Mouse (Mus musculus): Measurements from ENCODE around the gene Arhgdib.

The Arhgdib gene

DNA sequence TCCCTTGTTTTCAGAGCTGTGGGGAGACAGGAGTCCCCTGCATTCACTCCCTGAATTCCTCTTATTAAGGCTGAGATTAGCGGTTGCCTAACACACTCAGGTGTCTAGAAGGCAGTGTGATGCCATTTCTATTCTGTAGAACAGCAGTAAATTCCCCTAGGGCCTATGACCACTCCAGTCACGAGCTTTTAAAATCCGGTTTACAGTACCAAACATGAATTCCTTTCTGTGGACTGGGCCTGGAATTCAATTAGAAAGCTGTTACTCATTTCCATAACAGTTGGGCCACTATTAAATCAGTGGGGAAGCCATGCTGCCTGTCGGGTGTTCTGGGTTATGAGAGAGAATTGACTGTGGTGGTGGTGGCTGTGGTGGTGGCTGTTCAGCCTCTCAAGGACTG is 6.0 kb upstream of the Arhgdib start:
- no peak for DNase-seq

DNA sequence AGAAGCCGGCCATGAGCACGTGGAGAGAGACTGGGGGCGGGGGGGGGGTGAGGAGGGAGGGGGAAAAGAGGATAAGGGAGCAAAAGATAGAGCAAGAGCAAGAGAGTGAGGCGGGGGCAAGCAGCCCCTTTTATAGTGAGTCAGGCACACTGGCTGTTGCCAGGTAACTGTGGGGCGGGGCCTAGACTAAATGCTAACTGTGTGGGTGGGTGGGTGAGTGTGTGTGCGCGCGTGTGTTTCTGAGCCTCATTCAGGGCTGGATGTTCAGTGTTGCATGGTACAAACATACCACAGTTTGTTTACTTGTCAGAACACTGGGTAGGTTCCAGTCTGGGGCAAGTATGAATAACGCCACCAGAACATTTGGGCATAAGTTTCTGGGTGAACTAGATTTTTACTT is 5.2 kb upstream of the Arhgdib start:
- DNase-seq: no peak

DNA sequence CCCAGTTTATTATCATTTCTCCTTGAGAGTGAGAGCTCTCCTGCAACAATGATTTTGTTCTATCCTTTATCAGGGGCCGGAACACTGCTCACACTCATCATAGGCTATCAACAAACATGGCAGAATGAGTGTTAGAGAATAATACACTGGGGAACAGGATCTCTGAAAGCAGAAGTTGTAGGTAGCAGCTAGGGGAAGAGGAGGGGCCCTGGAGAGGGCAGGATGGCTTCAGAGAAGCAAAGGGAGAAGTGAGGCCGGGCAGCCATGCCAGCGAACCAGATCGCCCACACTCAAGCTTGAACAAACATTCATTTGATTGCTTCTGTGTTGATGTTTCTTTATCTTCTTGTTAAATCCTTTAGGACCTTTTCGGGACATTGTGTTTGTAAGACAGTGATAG is 4.5 kb upstream of the Arhgdib start:
- DNase-seq: no peak

DNA sequence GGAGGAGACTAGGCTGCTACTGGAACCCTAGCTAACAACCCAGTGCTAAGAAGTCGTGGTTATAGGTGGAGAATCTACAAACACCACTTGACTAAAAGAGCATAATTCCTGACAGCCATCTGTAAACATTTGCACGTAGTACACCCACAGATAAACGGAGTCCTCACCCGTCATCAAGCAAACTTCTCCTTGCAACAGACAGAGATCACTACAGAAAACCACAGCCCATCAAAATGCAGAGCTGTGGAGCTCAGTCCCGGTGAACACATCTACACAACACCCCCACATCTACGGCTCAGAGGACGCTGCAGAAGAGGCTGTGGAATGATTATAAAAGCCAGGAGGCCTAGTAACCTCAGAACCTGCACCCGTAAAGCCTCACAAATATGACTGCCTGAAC is 2.8 kb upstream of the Arhgdib start:
- no peak for DNase-seq

DNA sequence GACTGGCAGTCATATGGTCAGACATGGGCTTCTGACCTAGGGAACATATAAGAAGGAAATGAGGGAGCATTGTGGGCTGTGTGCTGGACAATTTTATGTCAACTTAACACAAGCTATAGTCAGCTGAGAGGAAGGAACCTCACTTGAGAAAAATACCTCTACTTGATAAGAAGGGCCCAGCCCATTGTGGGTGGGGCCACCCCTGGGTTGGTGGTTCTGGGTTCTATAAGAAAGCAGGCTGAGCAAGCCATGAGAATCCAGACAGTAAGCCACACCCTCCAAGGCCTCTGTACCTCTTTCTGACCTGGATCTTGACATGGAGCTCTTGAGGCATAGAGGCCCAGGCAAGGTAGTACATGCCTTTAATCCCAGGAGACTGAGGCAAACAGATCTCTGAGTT is 1.7 kb upstream of the Arhgdib start:
- no peak for DNase-seq

DNA sequence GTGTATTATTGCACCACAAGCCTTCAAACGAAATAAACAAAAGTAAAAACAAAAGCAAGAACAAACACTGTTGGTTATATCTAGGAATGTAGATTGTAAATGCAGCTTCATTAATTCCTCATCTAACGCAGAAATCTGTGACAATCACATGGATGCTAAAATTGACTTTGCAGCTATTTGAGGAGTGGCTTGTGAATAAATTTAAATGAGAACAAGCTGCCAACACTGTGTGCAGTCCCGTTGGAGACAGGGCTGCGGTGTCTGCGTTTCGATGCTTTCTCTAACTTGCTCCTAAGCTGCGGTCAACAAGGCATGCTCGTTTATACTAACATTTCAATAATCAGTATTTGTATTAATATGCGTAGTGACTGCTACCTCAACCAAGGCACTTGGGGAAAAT is 581 bp upstream of the Arhgdib start:
- DNase-seq: no peak

DNA sequence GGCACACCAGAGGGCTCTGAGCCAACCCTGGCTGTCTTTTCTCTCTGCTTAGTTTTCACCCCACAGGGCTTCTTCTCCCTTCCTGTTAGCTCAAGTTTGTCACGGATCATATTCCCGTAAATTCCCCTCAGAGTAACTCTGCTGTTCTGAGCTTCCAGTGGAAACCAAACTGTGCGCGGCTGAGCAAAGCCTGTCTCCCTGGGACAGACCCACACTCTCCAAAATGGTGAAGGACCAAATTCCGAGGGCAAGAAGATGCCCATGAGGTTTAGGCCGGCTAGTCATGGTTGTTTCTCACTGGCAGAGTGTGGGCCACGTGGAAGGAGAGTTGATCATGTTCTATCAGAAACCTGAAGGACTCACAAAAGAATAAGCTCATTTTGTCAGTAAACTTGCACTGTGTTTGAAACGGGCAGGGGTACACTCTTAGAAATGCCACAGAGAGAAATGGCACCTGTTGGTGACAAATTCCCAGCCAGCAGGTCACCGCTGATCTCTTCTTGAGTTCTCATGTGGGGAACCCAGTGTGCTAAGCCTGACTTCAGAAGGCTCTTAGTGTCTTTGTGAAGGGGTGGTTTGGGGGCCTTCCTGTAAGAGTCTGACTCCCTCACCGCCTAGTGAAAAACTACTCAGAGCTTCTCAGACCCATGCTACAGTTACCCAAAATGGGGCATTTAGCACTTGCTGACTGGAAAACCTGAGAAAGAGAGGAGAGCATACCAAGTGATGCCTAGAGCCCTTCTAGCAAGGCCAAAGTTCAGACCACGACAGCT is 1.3 kb downstream of the Arhgdib start:
- DNase-seq: no peak

DNA sequence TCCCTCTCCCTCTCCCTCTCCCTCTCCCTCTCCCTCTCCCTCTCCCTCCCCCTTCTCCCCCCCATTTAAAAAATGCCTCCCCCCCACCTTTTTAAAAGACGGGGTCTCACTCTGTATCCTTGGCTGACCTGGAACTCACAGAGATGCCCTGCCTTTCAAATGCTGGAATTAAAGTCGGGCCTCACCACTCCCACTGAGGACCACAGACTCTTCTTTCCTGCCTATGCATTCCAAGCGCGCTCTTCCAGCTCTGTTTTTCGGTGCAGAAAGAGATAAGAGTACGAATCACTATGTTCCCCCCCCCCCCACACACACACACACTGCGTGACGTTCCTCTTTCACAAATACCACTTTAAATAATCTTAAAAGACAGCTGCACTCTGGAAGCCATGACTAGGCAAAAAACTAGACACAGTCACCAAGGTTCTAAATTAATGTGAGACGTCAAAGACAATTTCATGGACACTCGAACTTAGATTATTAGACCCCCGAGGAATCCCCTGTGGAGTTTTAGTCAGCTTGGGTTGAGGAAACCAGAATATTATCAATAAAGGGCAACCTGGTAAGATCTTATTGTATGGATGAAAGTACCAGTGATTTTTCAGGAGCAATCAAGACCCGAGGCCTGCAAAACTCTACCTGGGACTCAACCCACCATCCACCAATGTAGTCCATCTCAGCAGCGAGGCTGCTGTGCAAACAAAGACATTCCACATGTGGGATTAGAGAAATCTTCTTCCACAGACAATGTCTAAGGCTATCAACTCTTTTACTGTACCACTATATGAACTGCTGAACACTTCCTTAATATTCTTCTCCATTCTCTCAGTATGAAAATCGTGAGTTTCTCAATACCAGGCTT is 2.1 kb downstream of the Arhgdib start:
- no peak for DNase-seq

DNA sequence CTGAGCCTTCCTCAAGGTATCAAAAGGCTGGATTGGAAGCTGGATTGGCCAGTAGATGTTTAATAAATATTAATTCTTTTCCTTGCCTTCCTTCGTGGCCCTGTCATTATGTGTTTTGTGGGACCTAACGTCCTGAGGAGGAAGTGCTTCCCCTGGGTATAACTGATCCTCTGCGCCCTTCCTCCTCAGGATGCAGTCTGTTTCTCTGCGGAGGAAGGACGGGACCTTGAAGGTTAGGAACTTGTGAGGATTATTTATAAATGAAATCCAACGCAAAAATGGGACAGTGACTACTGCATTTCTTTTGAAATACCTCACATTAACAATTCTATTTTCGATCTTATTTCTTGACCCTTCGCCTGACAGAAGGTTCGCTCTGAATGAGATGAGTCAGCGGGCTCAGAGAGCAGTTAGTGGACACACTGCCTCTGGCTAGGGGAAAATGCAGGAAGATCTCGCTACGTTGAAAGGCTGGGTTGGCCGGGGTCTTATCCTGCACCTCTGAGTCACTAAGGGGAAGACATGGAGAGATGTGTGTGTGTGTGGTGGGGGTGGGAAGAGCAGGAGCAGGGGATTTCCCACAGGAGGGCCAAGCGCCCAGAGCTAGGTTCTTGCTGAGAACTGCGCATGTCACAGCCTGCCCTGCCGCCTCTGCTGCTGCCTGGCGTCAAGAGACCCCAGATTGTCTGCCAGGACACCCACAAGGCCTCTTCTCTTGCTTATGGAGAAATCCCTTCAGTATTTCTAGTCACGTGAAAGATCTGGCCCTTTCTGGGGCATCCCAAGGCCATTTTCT is 3.2 kb downstream of the Arhgdib start:
- no peak for DNase-seq

DNA sequence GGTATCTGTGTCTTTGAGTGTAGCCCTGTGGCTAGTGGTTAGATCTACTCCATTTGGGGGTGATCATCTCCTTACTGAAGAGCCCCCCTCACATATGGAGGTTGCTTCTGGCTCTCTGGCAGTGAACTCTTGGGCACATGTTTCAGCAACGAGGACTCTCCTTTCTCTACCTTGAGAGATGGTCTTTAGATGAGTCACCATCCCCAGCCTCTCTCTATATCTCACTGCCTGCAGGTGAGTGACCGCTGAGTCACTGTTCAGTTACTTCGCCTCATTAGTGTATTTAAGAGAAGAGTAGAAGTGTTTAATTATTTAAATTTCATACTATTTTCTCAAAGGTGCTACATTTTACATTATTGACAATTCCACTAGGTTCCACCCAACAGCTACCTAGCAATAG is 4.6 kb downstream of the Arhgdib start:
- DNase-seq: no peak

DNA sequence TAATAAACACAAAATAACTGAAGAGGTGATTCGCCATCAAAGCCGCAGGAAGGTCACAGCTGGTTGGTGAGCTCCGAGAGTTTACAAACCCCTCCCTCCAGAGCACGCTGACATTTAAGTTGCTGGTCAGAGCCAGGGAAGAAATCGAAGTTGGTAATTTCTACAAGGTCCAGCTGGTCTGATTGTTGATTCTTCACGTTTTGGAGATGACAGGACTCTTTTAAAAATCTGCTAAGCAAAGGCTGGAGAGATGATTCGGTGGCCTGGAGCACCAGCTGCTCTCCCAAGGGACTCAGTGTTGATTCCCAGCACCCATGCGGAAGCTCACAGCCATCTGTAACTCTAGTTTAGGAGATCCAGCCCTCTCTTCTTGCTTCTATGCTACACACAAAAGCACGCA is 5.3 kb downstream of the Arhgdib start:
- no peak for DNase-seq

DNA sequence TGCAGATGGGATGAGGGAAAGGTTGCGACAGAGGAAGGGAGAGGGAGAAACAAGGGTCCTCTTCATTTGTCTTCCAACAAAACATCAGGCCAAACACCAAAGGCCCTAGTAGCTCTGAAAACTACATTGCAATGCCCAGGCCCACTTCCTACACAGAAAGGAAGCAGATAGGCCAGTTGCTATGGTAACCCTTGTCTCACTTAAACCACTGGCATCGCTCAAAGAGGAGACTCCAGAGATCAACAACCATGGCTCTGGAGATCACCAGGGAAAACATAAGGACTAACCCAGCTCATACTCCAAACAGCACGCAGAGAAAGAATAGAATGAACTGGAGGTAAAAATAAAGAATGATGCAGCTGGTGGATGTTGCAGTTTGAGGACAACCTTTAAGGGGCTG is 6.5 kb downstream of the Arhgdib start:
- DNase-seq: no peak

DNA sequence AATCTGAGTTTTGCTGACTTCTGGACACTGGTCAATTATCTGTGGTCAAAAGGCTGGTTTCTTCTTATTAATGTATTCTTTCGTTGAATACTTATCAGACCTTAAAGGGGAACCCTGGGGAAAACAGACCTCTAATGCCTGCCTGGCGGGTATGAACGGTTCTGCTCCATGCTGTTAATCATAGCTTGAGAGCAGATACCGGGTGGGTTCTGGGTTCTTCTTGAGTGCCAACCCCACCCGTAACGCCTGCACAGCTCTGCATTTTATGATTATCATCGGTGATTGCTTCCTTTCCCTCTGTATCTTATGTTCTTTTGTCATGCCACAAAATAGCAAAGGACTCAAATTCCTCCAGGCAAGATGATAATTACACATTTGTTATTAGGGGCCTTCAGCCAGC is 7.6 kb downstream of the Arhgdib start:
- DNase-seq: no peak

DNA sequence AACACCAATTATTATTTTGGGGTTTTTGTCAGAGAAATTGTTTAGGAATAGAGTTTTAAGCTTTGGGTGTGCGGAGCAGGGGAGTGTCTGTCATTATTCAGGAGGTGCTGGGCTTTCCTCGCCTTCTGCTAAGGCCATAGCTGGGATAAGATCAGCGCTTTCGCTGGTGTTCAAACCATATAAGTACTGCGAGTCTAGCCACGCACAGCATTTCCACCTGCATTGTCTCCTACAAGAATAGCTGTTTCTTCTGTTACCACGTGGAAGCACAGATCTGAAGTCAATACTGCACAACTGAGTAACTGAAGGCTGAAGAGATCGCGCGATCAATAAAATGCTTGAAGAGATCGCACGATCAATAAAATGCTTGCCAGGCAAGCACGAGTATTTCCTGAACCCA is 10.5 kb downstream of the Arhgdib start:
- no peak for DNase-seq

DNA sequence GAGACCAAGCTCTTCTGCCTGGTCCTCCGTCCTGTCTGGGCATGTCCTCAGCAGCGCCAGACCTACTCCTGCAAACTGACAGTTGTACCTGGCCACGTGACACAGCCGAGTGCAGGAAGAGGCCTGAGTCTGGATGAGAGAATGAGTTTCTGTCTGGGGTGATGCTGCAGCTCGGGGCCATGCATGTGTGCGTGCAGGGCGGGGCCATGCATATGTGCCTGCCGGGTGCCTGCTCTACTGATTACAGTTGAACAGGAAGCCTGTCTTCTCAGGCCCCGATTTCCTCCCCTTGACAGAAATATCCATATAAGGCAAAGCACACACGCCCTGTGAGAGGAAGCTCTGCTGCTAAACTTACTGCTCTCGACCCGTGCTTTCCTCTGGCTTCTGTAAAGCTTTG is 11.0 kb downstream of the Arhgdib start:
- no peak for DNase-seq

DNA sequence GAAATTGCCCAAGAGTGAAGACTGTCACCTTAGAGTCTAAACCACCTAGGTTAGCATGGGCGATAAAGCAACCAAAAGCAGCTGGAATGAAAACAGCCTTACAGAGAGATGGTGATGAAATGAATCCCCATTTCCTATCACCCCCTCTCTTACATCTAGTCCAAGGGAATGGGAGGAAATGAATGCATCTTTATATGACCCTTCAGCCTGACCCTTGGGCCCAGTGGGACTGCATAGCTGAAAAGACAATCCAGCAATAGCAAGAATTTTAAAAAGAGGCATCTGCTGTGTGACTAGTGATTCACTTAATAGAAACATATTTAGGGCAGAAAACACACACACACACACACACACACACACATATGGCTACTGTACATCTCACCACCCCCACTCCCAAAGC is 14.1 kb downstream of the Arhgdib start:
- no peak for DNase-seq

DNA sequence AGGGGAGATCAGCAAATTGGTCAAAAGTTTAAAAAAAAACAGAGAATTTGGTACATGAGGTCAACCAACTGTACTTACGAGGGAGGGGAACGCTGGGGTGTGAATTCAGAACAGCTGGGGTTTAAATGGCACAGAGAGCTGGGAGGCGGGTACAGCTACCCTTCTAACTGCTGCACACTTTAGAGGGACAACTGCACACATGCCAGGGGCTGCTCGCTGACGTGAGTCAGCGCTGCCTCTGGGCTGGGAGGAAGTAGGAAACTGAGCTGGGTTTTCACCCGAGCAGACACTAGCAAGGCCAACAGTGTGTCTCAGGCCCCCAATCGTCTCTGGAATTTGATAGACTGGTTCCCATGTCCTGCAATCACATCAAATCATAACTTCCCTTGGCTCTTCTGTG is 16.6 kb downstream of the Arhgdib start:
- DNase-seq: no peak

DNA sequence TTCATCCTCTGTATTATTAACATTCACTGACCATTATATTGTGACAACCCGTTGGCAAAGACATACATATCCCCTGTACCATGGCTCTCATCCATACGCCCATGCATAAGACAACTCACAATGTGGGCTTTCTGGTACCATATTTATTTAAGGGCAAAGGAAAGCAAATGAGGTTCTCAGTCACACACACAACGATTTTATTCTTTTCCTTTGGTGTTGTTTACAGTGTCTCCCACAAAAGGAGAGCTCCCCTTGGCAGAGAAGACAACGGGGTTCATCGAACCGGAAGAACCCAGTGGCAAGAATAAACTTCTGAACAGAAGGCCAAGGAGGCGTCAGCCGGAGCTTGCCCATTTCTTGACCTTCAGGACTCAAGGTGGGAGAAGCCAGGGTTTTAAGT is 18.2 kb downstream of the Arhgdib start, which contains the start of gene Pde6h:
TSS of gene Pde6h (plus strand) at position 301 of the 400 bp plus-strand sequence.
- no peak for DNase-seq

DNA sequence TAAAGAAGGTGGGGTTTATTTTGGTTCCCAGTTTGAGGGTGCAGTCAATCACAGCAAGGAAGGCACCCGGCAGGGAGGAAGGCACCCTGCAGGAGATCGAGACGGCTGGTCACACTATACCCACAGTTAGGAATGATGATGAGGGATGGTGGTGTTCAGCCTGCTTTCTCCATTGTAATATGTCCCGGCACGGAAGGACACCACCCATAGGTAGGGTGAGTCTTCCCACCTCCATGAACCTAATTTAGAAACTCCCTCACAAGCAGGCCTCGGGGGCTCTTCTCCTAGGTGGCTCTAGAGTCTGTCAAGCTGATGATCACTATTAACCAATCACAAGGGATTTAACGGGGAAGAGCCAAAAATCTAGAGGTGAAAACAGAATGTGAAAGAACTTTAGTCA is 18.8 kb downstream of the Arhgdib start:
- DNase-seq: no peak

DNA sequence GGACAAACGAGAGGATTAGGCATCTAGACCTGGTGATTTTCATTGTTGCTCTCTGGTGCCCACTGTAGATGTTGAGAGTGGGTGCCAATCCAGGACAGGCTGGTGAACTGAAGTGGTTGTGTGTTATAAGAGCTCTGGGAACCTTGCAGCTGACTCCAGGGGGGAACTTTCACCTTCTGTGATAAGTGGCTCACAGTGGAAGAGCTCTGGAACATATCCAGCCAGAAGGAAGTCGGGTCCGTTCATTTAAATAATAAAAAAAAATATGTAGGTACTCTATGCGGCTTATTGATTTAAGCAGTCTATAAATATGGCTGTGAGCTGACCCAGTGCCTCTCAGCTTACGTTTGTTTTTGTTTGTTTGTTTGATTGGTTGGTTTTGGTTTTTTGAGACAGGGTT is 19.6 kb downstream of the Arhgdib start, which contains the start of gene Erp27:
TSS of gene Erp27 (minus strand) at position 101 of the 400 bp plus-strand sequence.
- DNase-seq: no peak

DNA sequence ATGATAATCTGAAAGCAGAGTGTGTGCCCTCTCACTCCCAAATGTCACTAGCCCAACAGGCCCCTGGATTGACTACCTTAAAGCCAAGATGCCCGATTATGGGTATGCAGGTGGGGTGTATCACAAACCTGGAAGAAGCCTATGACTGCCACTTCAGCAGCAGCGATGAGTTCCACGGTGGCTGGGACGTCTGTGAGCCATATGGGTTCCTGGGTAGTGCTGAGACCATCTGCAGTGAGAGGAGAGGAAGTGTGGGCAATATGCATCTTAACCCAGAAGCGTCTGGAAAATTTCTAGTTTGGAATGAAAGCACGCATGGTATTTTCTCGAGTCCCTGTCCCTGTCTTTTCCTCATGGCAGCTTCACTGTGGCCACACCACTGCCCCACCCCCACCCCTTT is 20.1 kb downstream of the Arhgdib start:
- DNase-seq: no peak

DNA sequence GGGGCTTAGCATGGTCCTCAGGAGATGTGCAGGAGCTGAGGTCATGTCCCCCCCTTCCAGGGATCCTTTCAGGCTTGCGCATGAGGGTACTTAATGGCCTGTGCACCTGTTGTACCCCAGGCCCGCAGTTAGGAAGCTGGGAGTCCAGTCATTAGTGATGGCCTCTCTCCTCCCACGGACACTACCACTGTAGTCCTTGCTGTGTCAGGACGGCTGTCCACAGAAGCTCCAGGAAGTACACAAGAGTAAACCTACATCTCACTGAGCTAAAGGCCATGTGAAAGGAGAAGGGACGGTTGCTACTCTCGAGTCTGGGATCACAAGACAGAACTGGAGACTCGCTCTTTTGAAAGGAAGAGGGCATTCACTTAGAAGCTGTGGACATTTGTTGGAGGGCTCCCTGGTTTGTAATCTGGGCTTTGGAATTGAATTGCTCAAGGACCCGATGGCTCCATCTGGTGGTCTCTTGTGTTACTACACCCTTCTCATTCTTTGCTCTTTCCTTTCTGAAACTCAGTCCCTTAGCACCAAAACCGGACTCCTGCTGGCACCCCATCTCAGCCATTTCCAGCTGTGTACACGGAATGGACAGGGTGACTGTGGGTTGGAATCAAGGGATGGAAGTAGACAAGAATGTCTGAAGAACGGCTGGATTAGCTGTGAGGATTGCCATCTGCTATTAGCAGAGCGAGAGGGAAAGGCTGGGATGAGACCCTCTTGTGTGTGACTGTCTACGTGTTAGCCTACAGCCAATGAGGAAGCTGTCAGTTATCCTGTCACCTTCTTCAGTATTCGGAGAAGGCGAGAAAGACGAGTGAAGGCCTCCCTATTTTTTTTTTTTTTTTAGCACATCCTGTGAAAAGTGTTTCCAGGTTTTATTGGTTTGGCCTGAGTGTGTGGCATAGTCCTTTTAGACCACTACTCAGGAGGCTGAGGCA is 21.1 kb downstream of the Arhgdib start:
- peak; percentile 35 for DNase-seq
